Mouse (Mus musculus): Measurements from ENCODE around the gene Plppr1. TPM values are rescaled to one million over a fixed set of nuclear protein-coding genes. Genes with fewer than 3 reads are reported as not detected.

Gene Plppr1
- polyA plus RNA-seq, 1 experiment, result not detected

GRCm38 (mm10) chr4:49099448-49099847 lies 40.4 kb downstream of the Plppr1 start:
- no peak overlapping the region for H3K27ac ChIP-seq (replicated peaks; ENCODE audit: low read depth, low read length)
- no peaks in the 10 kb centered on the region for H3K4me1 ChIP-seq (ENCODE audit: control insufficient read depth, insufficient read depth, insufficient read length, low read length)
- H3K4me3 ChIP-seq (ENCODE audit: insufficient read depth, low read depth, low read length), result no peak overlapping the region

GRCm38 (mm10) chr4:49101934-49102768 lies 43.1 kb downstream of the Plppr1 start:
- no peaks in the 10 kb centered on the region for H3K4me1 ChIP-seq (ENCODE audit: control insufficient read depth, insufficient read depth, insufficient read length, low read length)
- no peak overlapping the region for H3K4me3 ChIP-seq (ENCODE audit: insufficient read depth, low read depth, low read length)
- no peak overlapping the region for H3K27ac ChIP-seq (replicated peaks; ENCODE audit: low read depth, low read length)

- H3K4me3 ChIP-seq (ENCODE audit: insufficient read depth, low read depth, low read length), result no peak overlapping the region
- H3K27ac ChIP-seq (replicated peaks; ENCODE audit: low read depth, low read length), result no peak overlapping the region
- no peaks in the 10 kb centered on the region for H3K4me1 ChIP-seq (ENCODE audit: control insufficient read depth, insufficient read depth, insufficient read length, low read length)
Observed at GRCm38 (mm10) chr4:49102769-49103193, 43.7 kb downstream of the Plppr1 start.

GRCm38 (mm10) chr4:49104860-49105259 lies 45.8 kb downstream of the Plppr1 start:
- H3K4me1 ChIP-seq (ENCODE audit: control insufficient read depth, insufficient read depth, insufficient read length, low read length), result no peaks in the 10 kb centered on the region
- H3K27ac ChIP-seq (replicated peaks; ENCODE audit: low read depth, low read length), result no peak overlapping the region
- H3K4me3 ChIP-seq (ENCODE audit: insufficient read depth, low read depth, low read length), result no peak overlapping the region

- Histone ChIP-seq H3K4me1 (ENCODE audit: control insufficient read depth, insufficient read depth, insufficient read length, low read length) (no peaks in the 10 kb centered on the region), H3K27ac (replicated peaks; ENCODE audit: low read depth, low read length) (no peak overlapping the region), H3K4me3 (ENCODE audit: insufficient read depth, low read depth, low read length) (no peak overlapping the region)
Observed at GRCm38 (mm10) chr4:49107895-49108294, 48.8 kb downstream of the Plppr1 start.

- H3K4me3 ChIP-seq (ENCODE audit: insufficient read depth, low read depth, low read length), result no peak overlapping the region
- H3K27ac ChIP-seq (replicated peaks; ENCODE audit: low read depth, low read length), result no peak overlapping the region
- no peaks in the 10 kb centered on the region for H3K4me1 ChIP-seq (ENCODE audit: control insufficient read depth, insufficient read depth, insufficient read length, low read length)
Observed at GRCm38 (mm10) chr4:49108371-49108770, 49.3 kb downstream of the Plppr1 start.

GRCm38 (mm10) chr4:49109989-49110388 lies 50.9 kb downstream of the Plppr1 start:
- H3K4me1 ChIP-seq (ENCODE audit: control insufficient read depth, insufficient read depth, insufficient read length, low read length), result no peaks in the 10 kb centered on the region

GRCm38 (mm10) chr4:49118842-49119241 lies 59.8 kb downstream of the Plppr1 start:
- no peak overlapping the region for H3K27ac ChIP-seq (replicated peaks; ENCODE audit: low read depth, low read length)
- H3K4me3 ChIP-seq (ENCODE audit: insufficient read depth, low read depth, low read length), result no peak overlapping the region
- no peaks in the 10 kb centered on the region for H3K4me1 ChIP-seq (ENCODE audit: control insufficient read depth, insufficient read depth, insufficient read length, low read length)

More at GRCm38 (mm10) chr4:49109989-49110388, 50.9 kb downstream of the Plppr1 start:
- no peak overlapping the region for H3K4me3 ChIP-seq (ENCODE audit: insufficient read depth, low read depth, low read length)
- no peak overlapping the region for H3K27ac ChIP-seq (replicated peaks; ENCODE audit: low read depth, low read length)

- no peaks in the 10 kb centered on the region for H3K4me1 ChIP-seq (ENCODE audit: control insufficient read depth, insufficient read depth, insufficient read length, low read length)
- H3K4me3 ChIP-seq (ENCODE audit: insufficient read depth, low read depth, low read length), result no peak overlapping the region
- H3K27ac ChIP-seq (replicated peaks; ENCODE audit: low read depth, low read length), result no peak overlapping the region
Observed at GRCm38 (mm10) chr4:49144798-49145197, 85.7 kb downstream of the Plppr1 start.

- Histone ChIP-seq H3K4me1 (ENCODE audit: control insufficient read depth, insufficient read depth, insufficient read length, low read length) (no peaks in the 10 kb centered on the region), H3K27ac (replicated peaks; ENCODE audit: low read depth, low read length) (no peak overlapping the region), H3K4me3 (ENCODE audit: insufficient read depth, low read depth, low read length) (no peak overlapping the region)
Observed at GRCm38 (mm10) chr4:49148775-49149174, 89.7 kb downstream of the Plppr1 start.

GRCm38 (mm10) chr4:49149251-49149650 lies 90.2 kb downstream of the Plppr1 start:
- H3K4me1 ChIP-seq (ENCODE audit: control insufficient read depth, insufficient read depth, insufficient read length, low read length), result no peaks in the 10 kb centered on the region
- H3K4me3 ChIP-seq (ENCODE audit: insufficient read depth, low read depth, low read length), result no peak overlapping the region
- no peak overlapping the region for H3K27ac ChIP-seq (replicated peaks; ENCODE audit: low read depth, low read length)

GRCm38 (mm10) chr4:49153849-49154248 lies 94.8 kb downstream of the Plppr1 start:
- no peaks in the 10 kb centered on the region for H3K4me1 ChIP-seq (ENCODE audit: control insufficient read depth, insufficient read depth, insufficient read length, low read length)
- H3K4me3 ChIP-seq (ENCODE audit: insufficient read depth, low read depth, low read length), result no peak overlapping the region
- H3K27ac ChIP-seq (replicated peaks; ENCODE audit: low read depth, low read length), result no peak overlapping the region

GRCm38 (mm10) chr4:49156781-49157180 lies 97.7 kb downstream of the Plppr1 start:
- Histone ChIP-seq H3K4me1 (ENCODE audit: control insufficient read depth, insufficient read depth, insufficient read length, low read length) (no peaks in the 10 kb centered on the region), H3K4me3 (ENCODE audit: insufficient read depth, low read depth, low read length) (no peak overlapping the region), H3K27ac (replicated peaks; ENCODE audit: low read depth, low read length) (no peak overlapping the region)

GRCm38 (mm10) chr4:49163285-49163684 lies 104.2 kb downstream of the Plppr1 start:
- H3K27ac ChIP-seq (replicated peaks; ENCODE audit: low read depth, low read length), result no peak overlapping the region
- no peak overlapping the region for H3K4me3 ChIP-seq (ENCODE audit: insufficient read depth, low read depth, low read length)
- no peaks in the 10 kb centered on the region for H3K4me1 ChIP-seq (ENCODE audit: control insufficient read depth, insufficient read depth, insufficient read length, low read length)

GRCm38 (mm10) chr4:49166391-49166790 lies 107.3 kb downstream of the Plppr1 start:
- Histone ChIP-seq H3K4me1 (ENCODE audit: control insufficient read depth, insufficient read depth, insufficient read length, low read length) (no peaks in the 10 kb centered on the region), H3K27ac (replicated peaks; ENCODE audit: low read depth, low read length) (no peak overlapping the region), H3K4me3 (ENCODE audit: insufficient read depth, low read depth, low read length) (no peak overlapping the region)

- no peak overlapping the region for H3K4me3 ChIP-seq (ENCODE audit: insufficient read depth, low read depth, low read length)
- no peaks in the 10 kb centered on the region for H3K4me1 ChIP-seq (ENCODE audit: control insufficient read depth, insufficient read depth, insufficient read length, low read length)
- no peak overlapping the region for H3K27ac ChIP-seq (replicated peaks; ENCODE audit: low read depth, low read length)
Observed at GRCm38 (mm10) chr4:49167030-49167429, 108.0 kb downstream of the Plppr1 start.
